Mouse (Mus musculus) skeletal muscle tissue, adult 2 months (tissue): ENCODE results near the gene Stpg1.

Experiments used
- DNase-seq: peaks from one replicate; pipeline ENCODE4 v3.0.0-alpha.2; 2012; ENCODE audit warnings: low read depth, low spot score

Stpg1 gene

DNA sequence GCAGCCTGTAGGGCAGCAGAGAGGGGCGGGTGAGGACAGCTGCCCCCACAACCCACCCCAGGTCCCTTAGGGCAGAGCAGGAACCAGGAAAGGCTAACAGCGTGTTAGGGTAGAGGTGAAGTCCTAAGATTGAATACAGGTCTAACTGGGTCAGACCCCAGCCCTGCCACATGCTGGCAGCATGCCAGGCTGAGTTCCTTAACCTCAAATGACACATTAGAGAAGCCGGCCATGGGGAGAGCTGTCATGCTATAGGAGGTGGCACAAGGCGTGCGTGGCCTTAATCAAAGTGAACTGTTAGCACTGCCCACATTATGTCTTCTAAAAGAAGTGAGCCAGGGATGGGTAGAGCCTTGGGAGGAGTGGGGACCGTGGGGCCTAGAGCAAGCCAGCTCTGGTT, 54.7 kb downstream of the Stpg1 start:
- no peak for DNase-seq

DNA sequence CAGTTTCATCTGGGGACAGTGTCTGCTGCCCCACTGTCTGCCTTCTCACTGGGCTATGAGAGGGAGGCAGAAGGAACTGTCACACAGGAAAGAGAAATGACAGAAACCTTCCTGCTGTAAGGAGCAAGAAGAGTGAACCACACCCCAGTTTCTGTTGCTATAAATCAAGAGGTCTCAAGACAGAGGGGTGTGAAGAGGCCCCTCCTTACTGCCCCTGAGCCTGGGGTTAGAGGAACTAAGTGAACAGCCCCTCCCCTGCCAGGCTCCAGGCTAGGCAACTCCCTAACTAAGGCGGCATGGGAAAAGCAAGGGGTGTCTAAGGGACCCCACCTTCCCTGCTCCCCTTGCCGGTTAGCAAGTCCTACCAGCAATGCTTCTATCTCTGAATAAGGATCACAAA, 69.2 kb downstream of the Stpg1 start:
- DNase-seq = no peak

DNA sequence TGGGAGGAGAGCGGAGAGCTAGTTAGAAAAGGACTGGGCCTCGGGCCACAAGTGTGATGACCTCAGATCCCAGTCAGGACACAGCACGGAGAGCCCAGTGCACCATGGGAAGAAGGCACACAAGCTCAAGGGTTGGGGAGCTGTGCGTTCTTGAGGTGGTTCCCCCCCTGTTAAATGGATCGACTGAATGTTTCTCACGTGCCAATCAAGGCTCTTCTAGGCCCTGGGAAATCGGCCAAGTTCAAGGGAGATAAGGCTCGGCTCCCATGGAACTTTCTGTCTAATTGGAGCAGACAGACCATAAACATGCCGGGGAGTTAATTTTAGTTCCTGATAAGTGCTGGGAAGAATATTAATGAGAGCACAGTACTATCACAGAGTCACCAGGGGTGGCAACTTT, 70.8 kb downstream of the Stpg1 start:
- no peak for DNase-seq

DNA sequence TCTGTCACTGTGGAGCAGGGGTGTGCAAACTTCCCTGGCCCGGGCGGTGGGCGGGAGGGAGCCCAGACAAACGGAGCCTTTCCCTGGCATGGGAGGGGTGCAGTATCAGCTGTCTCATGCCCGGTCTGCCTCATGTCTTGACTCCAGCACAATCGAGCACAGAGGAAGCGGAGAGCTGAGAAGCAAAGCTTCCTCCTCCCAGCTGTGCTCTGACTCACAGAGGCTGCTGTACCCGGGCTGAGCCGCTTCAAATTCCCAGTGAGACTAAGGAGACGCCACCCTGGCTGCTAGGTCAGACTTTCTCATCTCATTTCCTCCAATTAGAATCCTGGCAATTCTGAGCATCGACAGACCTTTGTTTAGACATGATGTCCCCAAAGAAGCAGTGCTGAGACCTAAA, 72.5 kb downstream of the Stpg1 start:
- no peak for DNase-seq

DNA sequence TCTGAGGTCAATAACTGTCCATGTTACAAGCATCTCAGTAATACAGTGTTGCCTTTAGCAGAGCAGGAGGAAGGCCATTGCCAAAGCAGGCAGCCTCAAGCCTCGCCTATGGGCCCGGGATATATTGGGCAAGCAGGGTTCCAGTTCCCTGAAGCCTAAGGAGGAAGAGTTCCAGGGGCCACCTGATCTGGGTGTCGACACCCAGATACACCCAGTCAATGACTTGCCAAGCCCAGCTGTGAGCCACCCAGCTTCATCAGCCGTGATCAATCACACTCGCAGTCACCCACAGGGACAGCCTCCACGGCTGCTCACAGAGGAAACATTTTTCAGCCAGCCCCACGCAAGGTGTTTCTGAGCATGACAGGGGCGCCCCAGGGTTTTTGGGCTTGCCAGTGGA, 72.9 kb downstream of the Stpg1 start:
- DNase-seq = no peak

DNA sequence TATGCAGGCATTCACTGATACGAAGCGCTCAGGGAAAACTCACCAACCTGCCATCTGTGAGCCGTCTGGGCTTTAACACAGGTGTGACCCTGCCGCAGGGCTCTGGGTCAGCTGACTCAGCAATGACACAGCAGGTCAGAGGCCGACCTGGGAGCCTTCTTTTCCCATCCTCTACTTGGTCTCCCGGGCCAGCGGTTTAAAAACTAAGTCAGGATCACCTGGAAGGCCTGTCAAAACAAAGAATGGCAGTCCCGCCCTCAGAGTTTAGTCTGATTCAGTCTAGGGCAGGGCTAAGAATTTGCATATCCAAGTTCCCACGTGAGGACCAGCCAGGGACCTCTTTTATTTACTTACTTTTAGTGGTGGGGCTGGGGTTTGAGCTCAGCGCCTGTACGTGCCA, 74.6 kb downstream of the Stpg1 start:
- DNase-seq = no peak

DNA sequence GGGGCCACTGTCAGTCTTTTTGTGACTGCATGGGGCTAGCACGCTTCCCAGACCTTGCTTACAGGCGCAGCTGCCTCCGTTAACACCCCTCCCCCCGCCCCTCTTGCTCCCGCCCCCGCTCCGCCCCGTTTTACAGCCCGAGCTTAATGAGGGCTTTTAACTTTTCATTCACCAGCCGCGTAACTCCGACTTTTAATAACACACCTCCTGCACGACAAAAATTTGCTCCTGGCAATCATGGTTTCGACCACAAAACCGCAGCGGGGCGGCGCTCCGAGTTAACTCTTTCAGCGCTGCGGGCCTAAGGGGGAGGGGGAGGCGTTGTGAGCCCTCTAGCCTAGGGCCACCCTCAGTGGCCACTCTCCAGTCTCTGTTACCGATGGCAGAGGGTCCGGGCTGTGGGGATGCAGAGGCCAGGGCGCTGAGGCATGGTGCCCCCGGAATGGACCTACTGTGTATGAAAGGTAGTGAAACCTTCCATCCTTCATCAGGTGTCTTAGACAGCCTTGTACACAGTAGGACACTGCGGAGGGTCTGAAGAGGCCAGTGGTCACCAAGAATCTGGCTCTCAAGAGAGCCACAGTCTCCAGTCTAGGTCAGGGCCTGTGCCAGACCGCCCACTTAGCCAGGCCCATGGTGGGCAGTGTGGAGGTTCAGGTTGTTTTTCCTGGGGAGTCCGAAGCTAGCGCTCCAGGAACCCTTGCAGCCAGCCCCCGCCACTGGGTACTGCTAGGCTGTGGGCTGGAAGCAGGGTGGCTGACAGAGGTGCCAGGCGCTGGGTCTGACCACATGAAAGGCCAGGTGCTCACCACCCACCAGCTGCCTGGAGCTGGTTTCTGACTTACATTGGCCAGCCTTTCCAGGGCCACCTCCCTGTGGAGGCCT, 75.8 kb downstream of the Stpg1 start:
- DNase-seq = no peak

DNA sequence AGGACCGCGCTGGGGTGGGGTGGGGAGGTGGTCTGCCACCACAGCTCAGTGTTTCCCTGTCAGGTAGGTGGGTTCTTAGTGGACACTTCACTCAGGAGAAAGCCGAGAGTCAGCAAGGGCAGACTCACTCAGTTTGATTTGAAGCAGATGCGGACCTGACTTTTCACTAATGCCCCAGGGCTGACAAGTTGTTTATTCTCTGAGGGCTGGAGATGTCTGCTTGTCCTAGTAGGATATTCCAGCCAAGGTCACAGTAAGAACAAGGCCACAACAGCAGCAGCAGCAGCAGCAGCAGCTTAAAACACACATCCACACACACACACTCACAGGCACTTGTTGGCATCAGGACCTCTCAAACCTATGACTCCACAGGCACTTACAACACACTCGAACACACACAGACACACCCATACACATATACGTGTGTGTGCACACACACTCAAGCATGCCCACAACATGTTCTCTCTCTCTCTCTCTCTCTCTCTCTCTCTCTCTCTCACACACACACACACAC, 76.5 kb downstream of the Stpg1 start:
- DNase-seq = no peak

DNA sequence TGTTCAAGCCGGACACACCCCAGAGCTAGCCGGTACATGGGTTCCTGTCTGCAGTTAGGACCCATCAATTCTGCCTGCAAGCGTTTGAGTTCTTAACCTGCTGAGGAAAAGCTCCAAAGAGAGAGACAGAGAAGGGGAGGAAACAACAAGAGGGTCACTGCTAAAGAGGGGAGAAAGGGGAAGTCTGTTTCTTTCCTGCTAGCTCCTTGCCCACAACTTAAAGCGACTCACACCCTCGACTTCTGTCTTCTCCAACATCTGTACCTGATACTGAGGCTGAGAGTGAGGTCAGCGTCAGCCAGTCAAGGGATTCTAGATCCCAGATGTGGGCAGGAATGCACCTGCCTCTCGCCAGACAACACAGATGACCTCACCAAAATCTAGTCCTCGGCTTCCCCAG, 77.7 kb downstream of the Stpg1 start:
- DNase-seq = no peak

DNA sequence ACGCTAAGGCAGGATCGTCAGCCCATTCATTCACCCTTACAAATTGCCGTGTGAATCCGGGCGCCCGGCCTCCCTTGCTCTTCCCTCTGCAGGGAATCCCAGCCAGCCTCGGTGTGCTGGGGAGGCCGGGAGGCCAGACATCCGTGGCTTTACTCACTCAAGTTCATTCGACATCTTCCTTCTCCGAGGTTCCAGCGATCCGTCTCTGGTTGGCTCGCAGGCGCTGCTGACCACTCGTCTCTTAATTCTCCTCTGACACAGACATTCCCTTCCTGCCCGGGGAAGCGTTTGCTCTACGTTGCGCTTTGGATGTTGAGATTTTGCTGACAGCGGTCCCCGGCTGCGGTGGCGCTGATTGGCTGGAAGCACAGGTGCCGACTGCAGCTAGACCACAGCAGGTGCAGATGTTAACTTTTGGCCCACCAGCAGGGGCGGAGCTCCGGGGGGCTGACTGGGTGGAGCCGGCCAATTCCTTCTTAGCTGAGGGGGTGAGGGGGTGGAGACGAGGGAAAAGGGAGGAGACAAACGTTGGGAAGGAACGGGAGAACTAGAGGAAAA, 78.7 kb downstream of the Stpg1 start, which contains the start of gene Grhl3:
Gene Grhl3 (minus strand): TSS at position 380 of the 558 bp plus-strand sequence.
- DNase-seq = no peak

DNA sequence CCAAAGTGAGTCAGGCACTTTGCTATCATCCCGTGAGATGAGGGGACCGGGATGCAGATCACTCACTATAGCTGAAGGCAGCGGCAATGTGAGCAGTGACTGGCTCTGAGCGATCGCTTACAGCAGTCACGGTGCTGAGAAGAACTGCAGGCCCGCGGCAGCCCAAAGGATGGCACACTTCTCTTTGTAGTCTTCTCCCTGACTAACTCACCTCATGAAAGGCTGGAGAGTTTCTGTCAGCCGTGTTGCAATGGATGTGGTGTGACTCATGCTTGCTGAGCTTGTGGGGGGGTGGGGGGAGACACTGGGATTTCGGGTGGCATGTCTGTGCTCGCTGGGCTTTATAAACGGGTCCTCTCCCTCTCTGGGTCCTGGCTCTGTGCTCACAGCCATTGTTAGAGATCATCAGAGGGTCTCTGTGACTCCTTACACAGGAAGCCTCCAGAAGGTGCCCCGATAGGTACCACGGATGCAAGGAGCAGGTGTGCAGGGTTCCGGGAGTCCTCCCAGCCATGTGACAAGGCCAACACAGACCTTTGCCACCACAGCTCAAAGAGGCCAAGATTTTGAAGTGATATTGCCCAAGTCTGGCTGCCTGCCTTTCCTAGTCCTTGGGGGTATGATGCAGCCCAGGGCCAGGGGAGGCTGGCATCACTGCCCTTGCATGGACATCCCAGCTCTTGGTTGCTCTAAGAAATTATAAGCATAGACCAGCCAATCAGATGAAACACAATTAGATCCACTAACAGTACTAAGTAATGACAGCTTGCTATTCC, 81.0 kb downstream of the Stpg1 start:
- no peak for DNase-seq

DNA sequence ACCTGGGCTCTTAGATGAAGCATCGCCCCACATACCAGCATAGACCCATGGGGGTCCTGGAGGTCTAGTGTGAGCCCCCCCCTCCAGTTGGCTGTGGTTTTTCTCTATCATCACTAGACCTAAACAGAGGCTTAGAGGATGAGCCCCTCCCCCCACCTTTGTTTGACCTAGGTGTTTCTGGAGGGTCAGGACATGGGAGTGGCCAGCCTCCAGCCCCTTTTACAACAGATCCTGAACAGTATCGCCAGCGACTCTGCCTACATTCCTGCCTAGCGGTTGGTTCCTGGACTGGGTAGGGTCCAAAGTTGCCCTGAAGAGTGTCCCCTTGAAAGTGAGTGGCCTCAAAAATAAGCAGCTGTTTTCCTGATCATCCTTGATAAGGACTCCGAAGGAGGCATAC, 83.9 kb downstream of the Stpg1 start:
- DNase-seq = no peak

DNA sequence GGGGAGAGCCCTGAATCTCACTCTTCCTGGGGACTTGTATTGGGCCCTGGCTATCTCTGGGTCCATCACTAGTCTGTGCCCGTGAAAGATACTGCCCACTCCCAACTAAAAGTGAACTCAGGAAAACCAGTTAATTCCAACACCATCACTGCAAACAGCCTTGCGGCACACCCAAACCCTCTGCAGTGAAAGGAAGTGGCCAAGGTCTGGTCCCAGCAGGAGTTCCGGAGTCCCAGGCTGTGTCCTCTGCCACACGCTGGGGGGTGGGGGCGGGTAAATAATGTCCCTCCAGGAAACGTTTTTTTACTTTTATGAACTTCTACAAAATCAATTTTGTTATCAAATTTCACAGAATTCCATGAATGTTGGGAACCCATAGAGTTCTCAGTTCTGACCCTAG, 85.1 kb downstream of the Stpg1 start:
- no peak for DNase-seq

DNA sequence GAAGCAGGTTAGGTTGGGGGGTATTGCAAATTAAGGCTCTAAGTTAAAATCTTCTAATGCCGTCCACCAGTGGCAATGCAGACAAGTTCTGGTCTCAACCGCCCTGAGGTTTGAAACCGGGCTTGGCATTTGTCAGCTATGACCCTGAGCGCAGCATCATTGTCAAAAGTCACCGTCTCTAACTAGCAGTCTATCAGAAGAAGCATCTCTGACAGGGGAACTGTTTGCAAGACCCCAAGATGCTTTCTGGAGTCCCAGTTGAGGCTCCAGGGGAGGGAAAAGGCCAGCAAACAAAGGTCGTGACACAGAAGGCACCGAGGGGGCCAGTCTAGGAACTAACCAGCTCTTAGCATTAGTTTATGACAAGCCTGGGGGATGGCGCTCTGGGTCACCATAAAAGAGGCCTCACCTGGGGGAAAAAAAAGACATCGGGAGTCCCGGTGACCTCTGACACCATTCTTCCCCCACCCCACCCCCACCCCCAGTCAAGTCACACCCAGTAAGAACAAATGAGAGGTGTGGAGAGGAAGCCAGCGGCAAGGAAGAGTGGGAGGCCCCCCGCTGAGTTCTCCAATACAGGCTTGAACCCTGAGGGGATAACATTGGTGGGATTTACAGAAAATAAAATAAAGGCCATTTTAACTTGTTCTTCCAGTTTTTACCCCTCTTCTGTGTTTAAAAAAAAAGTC, 86.8 kb downstream of the Stpg1 start:
- no peak for DNase-seq

DNA sequence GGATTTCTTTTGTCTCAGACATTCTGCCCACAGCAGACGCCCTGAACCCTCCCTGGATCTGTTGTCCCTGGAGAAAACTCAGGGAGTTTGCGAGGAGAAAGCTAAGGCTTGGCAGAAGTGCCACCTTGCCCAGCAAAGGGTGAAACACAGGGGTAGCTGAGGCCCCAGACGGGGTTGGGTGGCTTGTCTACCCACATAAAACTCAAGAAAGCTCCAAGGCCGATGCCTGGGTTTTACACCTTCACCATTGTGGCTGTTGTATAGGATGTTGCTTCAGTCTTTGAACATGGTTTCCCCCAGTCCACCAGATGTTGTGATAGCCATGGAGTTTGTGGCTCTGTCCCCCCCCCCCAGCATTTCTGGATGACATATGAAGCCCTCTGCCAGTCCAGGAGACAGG, 90.2 kb downstream of the Stpg1 start:
- DNase-seq = no peak
